Mouse (Mus musculus) C2C12 (cell line): ENCODE measurements around the gene Fcrl1. TPM values are rescaled to one million over a fixed set of nuclear protein-coding genes. Genes with fewer than 3 reads are reported as not detected.

Experiments used
- H3K27me3 ChIP-seq: one replicate; pipeline ENCODE4 v1.6.1; 2011; ENCODE audit not compliant: control insufficient read depth, insufficient read depth, insufficient read length
- H3K36me3 ChIP-seq: one replicate; pipeline ENCODE4 v1.6.1; 2011; ENCODE audit not compliant: control insufficient read depth, insufficient read depth
- H3K4me3 ChIP-seq: one replicate; pipeline ENCODE4 v1.5.1; 2011; ENCODE audit warnings: mild to moderate bottlenecking, control low read depth; ENCODE audit not compliant: poor library complexity, insufficient read depth, severe bottlenecking
- H3K79me2 ChIP-seq: one replicate; pipeline ENCODE4 v1.6.1; 2011; ENCODE audit not compliant: control insufficient read depth, insufficient read depth
- H3K79me3 ChIP-seq: one replicate; pipeline ENCODE4 v1.6.1; 2011; ENCODE audit warnings: low read depth, control low read depth
- H3ac ChIP-seq: one replicate; pipeline ENCODE3; 2011; ENCODE audit warnings: low read depth; ENCODE audit not compliant: control insufficient read depth, insufficient read length
- CEBPB ChIP-seq: IDR thresholded peaks from one replicate; pipeline ENCODE4 v1.6.1; 2011; ENCODE audit warnings: low read depth, mild to moderate bottlenecking, control low read depth, moderate library complexity
- CTCF ChIP-seq: IDR thresholded peaks from one replicate; pipeline ENCODE4 v1.5.1; 2011; ENCODE audit not compliant: control insufficient read depth, insufficient read depth, insufficient read length
- FOSL1 ChIP-seq: IDR thresholded peaks from one replicate; pipeline ENCODE4 v1.8.0; 2011; ENCODE audit warnings: mild to moderate bottlenecking, low read length; ENCODE audit not compliant: poor library complexity, insufficient read depth, severe bottlenecking
- MAX ChIP-seq: IDR thresholded peaks from one replicate; pipeline ENCODE4 v1.6.1; 2011; ENCODE audit warnings: mild to moderate bottlenecking, control low read depth
- MYOD1 ChIP-seq: IDR thresholded peaks from one replicate; pipeline ENCODE4 v1.6.1; 2011; ENCODE audit warnings: low read depth; ENCODE audit not compliant: control insufficient read depth, insufficient read length
- MYOG ChIP-seq: IDR thresholded peaks from one replicate; pipeline ENCODE4 v1.6.1; 2011; ENCODE audit not compliant: control insufficient read depth, insufficient read length; ENCODE audit errors: extremely low read depth
- USF1 ChIP-seq: IDR thresholded peaks from one replicate; pipeline ENCODE4 v1.6.1; 2011; ENCODE audit warnings: low read depth, mild to moderate bottlenecking, control low read depth, moderate library complexity
- polyA plus RNA-seq: library from polyadenylated mRNA; unstranded; fragments of >200 nt; fragmentation: generic; extraction: Trizol; gene quantifications from one replicate; pipeline ENCODE4 v1.2.1, GENCODE M21; 2012; ENCODE audit warnings: missing spikeins

Fcrl1 gene
- polyA plus RNA-seq, 1 experiment: not detected

DNA sequence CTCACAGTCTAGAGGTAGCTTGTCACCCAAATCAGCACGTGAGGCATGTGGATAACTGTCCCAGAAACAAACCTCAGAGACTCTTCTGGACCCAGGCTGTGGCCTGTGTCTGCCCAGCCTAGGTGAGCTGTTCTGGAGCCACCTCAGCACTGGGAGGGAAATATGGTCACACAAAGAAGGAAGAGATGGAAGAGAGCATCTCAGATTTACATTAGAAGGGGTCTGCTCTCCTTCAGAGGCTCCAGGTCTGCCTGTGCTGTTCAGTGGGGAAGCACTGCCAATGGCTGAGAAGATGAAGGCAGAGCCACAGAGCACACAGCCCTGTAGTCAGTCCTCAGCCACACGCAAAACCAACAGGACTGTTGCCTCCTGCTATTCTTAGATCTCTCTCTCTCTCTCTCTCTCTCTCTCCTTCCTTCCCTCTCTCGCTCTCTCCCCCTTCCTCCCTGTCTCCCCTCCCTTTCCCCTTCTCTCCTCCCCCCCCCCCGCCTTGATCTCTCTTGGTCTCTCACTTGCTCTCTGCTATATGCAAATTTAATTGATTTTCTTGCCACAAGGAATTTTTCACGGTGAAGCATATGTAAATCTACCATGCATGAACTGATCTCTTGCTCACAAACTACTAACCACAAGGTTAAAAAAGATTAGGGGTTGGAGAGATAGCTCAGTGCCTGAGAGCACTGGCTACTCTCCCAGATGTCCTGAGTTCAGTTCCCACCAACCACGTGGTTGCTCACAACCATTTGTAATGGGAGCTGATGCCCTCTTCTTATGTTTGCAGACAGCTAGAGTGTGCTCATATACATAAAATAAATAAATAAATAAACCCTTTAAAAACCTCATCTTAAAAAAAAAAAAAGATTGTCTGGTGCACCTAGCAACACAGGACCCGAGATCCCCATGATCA is 5.9 kb downstream of the Fcrl1 start:
- TF ChIP-seq CEBPB (no peak), MAX (no peak), USF1 (no peak), MYOD1 (no peak), CTCF (no peak)
- Histone ChIP-seq H3ac (no peak overlapping the region), H3K4me3 (no peak overlapping the region), H3K27me3 (peaks cover 3% of the 10 kb centered on the region), H3K79me2 (no peaks in the 10 kb centered on the region), H3K36me3 (no peaks in the 10 kb centered on the region), H3K79me3 (no peaks in the 10 kb centered on the region)

DNA sequence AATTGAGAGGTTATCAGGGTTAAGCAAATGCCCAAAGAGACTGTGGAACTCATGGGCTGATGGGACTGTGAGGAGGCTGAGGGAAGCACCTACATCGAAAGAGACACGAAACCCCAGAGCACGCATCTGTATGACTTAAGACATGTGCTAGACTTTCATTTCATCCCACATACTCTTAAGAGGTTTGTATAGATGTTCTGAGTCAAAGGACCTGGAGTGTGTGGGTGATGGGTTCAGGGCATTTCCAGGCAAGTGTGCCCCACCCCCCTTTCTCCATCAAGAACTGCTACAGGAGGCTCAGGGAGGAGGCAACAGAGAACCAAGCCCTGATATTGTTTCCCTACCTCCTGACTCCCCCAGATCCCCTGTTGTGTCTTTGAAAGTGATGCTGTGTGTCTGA is 7.1 kb downstream of the Fcrl1 start:
- no peak for TF ChIP-seq MYOD1
- TF ChIP-seq MYOG: no peak
- no peak for TF ChIP-seq CEBPB
- no peak for TF ChIP-seq USF1
- TF ChIP-seq FOSL1: no peak
- no peak overlapping the region for H3ac ChIP-seq

DNA sequence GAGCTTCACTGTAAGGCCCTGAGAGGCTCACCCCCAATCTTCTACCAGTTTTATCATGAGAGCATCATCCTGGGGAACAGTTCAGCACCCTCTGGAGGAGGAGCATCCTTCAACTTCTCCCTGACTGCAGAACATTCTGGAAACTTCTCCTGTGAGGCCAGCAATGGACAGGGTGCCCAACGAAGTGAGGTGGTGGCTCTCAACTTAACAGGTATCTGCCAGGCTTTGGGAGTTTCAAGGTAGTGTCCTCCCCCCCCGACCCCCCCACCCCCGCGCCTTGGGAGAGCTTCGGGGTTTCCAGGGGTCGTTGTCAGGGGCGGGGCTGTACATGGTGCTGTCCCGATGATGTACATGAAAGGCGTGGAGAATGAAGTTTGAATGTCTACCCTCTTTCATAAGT is 8.9 kb downstream of the Fcrl1 start:
- Histone ChIP-seq H3K36me3 (no peaks in the 10 kb centered on the region), H3K79me2 (no peaks in the 10 kb centered on the region), H3K79me3 (no peaks in the 10 kb centered on the region), H3K27me3 (peaks cover 6% of the 10 kb centered on the region), H3K4me3 (no peak overlapping the region), H3ac (no peak overlapping the region)
- TF ChIP-seq USF1: no peak
- no peak for TF ChIP-seq MYOD1
- no peak for TF ChIP-seq CTCF
- no peak for TF ChIP-seq CEBPB

More for the DNA sequence above, 7.1 kb downstream of the Fcrl1 start:
- H3K27me3 ChIP-seq: peaks cover 6% of the 10 kb centered on the region
- H3K4me3 ChIP-seq: no peak overlapping the region
- no peaks in the 10 kb centered on the region for H3K36me3 ChIP-seq
- H3K79me3 ChIP-seq: no peaks in the 10 kb centered on the region
- H3K79me2 ChIP-seq: no peaks in the 10 kb centered on the region

- Histone ChIP-seq H3K79me2 (no peaks in the 10 kb centered on the region), H3K4me3 (no peak overlapping the region), H3ac (no peak overlapping the region), H3K36me3 (no peaks in the 10 kb centered on the region), H3K79me3 (no peaks in the 10 kb centered on the region), H3K27me3 (peaks cover 3% of the 10 kb centered on the region)
- TF ChIP-seq CEBPB (no peak), MYOD1 (no peak), CTCF (no peak), MAX (no peak), USF1 (no peak), MYOG (no peak), FOSL1 (no peak)
These were observed 14.7 kb downstream of the Fcrl1 start for GRCm38 (mm10) chr3:87390935-87391334.

DNA sequence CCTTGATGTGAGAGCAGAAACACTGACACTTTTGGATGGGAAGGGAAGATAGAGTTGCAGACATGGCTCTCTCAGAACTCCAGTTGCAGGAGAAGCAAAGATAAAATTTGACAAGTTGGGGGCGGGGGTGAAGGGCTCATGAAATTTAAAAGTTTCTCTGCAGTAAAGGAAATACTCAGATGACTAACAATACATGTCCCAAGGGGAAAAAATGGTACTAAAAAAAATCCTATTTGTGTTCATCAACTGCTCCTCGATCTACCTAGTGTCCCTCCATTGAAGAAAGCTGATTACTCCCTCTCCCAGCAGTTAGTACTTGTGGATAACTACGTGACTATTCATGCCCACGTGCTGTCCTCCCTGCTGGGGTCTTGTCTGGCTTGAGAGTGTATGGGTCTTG is 22.6 kb downstream of the Fcrl1 start:
- TF ChIP-seq CTCF (no peak), FOSL1 (no peak), CEBPB (no peak), MYOD1 (no peak), MAX (no peak), MYOG (no peak), USF1 (no peak)
- Histone ChIP-seq H3K4me3 (no peak overlapping the region), H3K36me3 (no peaks in the 10 kb centered on the region), H3K27me3 (no peaks in the 10 kb centered on the region), H3ac (no peak overlapping the region), H3K79me3 (no peaks in the 10 kb centered on the region), H3K79me2 (no peaks in the 10 kb centered on the region)

DNA sequence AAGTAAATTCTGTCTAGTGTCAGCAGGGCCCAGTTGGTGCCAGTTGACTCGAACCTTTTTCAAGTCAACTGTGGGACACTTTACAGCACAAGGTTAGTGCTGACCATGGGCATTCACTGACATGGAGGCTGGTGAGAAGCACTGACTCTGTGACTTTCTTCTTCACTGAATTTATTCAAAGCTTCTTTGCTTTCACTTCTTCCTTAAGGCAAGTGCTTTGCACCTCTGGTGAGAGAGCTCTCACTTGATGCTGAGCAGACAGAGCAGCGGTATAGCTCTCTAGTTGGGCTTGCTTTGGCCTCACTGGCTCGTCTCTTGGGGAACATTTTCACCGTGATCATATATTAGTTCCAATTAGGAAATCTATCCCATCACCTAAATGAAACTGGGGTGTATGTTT is 23.7 kb downstream of the Fcrl1 start:
- Histone ChIP-seq H3ac (no peak overlapping the region), H3K79me3 (no peaks in the 10 kb centered on the region), H3K4me3 (no peak overlapping the region), H3K36me3 (no peaks in the 10 kb centered on the region), H3K27me3 (no peaks in the 10 kb centered on the region), H3K79me2 (no peaks in the 10 kb centered on the region)
- TF ChIP-seq MYOD1: no peak
- TF ChIP-seq USF1: no peak
- no peak for TF ChIP-seq CTCF
